Mouse (Mus musculus): ENCODE measurements around the gene Bola3. TPM values are rescaled to one million over a fixed set of nuclear protein-coding genes. Genes with fewer than 3 reads are reported as not detected.

The Bola3 gene
- total and polyA plus RNA-seq, 2 experiments = 26.4 to 246 TPM

- Histone ChIP-seq H3K79me2 (ENCODE audit: control insufficient read depth, insufficient read depth, low read length) (peaks cover 15% of the 10 kb centered on the region), H3K27me3 (ENCODE audit: control insufficient read depth, insufficient read depth, low read length) (no peaks in the 10 kb centered on the region), H3K9ac (ENCODE audit: low read depth, low read length) (peak overlapping the region; percentile 95), H3K4me1 (ENCODE audit: control insufficient read depth, insufficient read depth, low read length) (peaks cover 17% of the 10 kb centered on the region), H3K36me3 (ENCODE audit: control insufficient read depth, insufficient read depth, low read length) (no peaks in the 10 kb centered on the region), H3K27ac (replicated peaks; ENCODE audit: insufficient read depth, low read depth, low read length) (no peak overlapping the region), H3K4me3 (ENCODE audit: insufficient read depth, low read depth, low read length) (peak overlapping the region; percentile 90; the same call in 1 of the 2 replicates)
- no peak for DNase-seq (ENCODE audit: extremely low read depth, low read depth, low spot score)
- TF ChIP-seq CTCF (IDR thresholded peaks at IDR 0.05; ENCODE audit: low read depth, low read length) (no peak), POLR2A (IDR thresholded peaks at IDR 0.05; ENCODE audit: extremely low read depth, insufficient read depth, low read length) (no peak)
- 82% methylated on average over 7 of the region's 7 CpGs for WGBS
Measured at GRCm38 (mm10) chr6:83350172-83350571, 1.2 kb downstream of the Bola3 start.

GRCm38 (mm10) chr6:83350851-83351405 lies 2.0 kb downstream of the Bola3 start:
- Histone ChIP-seq H3K4me3 (ENCODE audit: insufficient read depth, low read depth, low read length) (no peak overlapping the region), H3K27ac (replicated peaks; ENCODE audit: insufficient read depth, low read depth, low read length) (no peak overlapping the region), H3K27me3 (ENCODE audit: control insufficient read depth, insufficient read depth, low read length) (no peaks in the 10 kb centered on the region), H3K79me2 (ENCODE audit: control insufficient read depth, insufficient read depth, low read length) (peaks cover 15% of the 10 kb centered on the region), H3K4me1 (ENCODE audit: control insufficient read depth, insufficient read depth, low read length) (peaks cover 20% of the 10 kb centered on the region), H3K9ac (ENCODE audit: low read depth, low read length) (0 out of 2 replicates have a peak overlapping the region, but pooled peaks have one; percentile 18), H3K36me3 (ENCODE audit: control insufficient read depth, insufficient read depth, low read length) (no peaks in the 10 kb centered on the region)
- 93% methylated on average over 16 of the region's 16 CpGs for WGBS
- no peak for TF ChIP-seq POLR2A (IDR thresholded peaks at IDR 0.05; ENCODE audit: extremely low read depth, insufficient read depth, low read length)
- TF ChIP-seq CTCF (IDR thresholded peaks at IDR 0.05; ENCODE audit: low read depth, low read length) = no peak
- no peak for DNase-seq (ENCODE audit: extremely low read depth, low read depth, low spot score)

- Histone ChIP-seq H3K27ac (replicated peaks; ENCODE audit: insufficient read depth, low read depth, low read length) (no peak overlapping the region), H3K4me3 (ENCODE audit: insufficient read depth, low read depth, low read length) (no peak overlapping the region), H3K79me2 (ENCODE audit: control insufficient read depth, insufficient read depth, low read length) (peaks cover 15% of the 10 kb centered on the region), H3K27me3 (ENCODE audit: control insufficient read depth, insufficient read depth, low read length) (no peaks in the 10 kb centered on the region), H3K4me1 (ENCODE audit: control insufficient read depth, insufficient read depth, low read length) (peaks cover 20% of the 10 kb centered on the region), H3K36me3 (ENCODE audit: control insufficient read depth, insufficient read depth, low read length) (no peaks in the 10 kb centered on the region), H3K9ac (ENCODE audit: low read depth, low read length) (no peak overlapping the region)
- no peak for DNase-seq (ENCODE audit: extremely low read depth, low read depth, low spot score)
- WGBS = 89% methylated on average over 7 of the region's 7 CpGs
- TF ChIP-seq CTCF (IDR thresholded peaks at IDR 0.05; ENCODE audit: low read depth, low read length) (no peak), POLR2A (IDR thresholded peaks at IDR 0.05; ENCODE audit: extremely low read depth, insufficient read depth, low read length) (no peak)
Measured at GRCm38 (mm10) chr6:83351490-83352160, 2.7 kb downstream of the Bola3 start.

GRCm38 (mm10) chr6:83352666-83353410 lies 3.9 kb downstream of the Bola3 start:
- 96% methylated on average over 24 of the region's 24 CpGs for WGBS
- no peak for TF ChIP-seq POLR2A (IDR thresholded peaks at IDR 0.05; ENCODE audit: extremely low read depth, insufficient read depth, low read length)
- no peak for TF ChIP-seq CTCF (IDR thresholded peaks at IDR 0.05; ENCODE audit: low read depth, low read length)
- no peak overlapping the region for H3K4me3 ChIP-seq (ENCODE audit: insufficient read depth, low read depth, low read length)

GRCm38 (mm10) chr6:83354856-83355781 lies 6.2 kb downstream of the Bola3 start:
- Histone ChIP-seq H3K4me3 (ENCODE audit: insufficient read depth, low read depth, low read length) (no peak overlapping the region), H3K27me3 (ENCODE audit: control insufficient read depth, insufficient read depth, low read length) (no peaks in the 10 kb centered on the region), H3K27ac (replicated peaks; ENCODE audit: insufficient read depth, low read depth, low read length) (peak overlapping the region; percentile 26), H3K9ac (ENCODE audit: low read depth, low read length) (no peak overlapping the region; the same call in 1 of the 2 replicates), H3K79me2 (ENCODE audit: control insufficient read depth, insufficient read depth, low read length) (peaks cover 6% of the 10 kb centered on the region; the same call in 1 of the 2 replicates), H3K4me1 (ENCODE audit: control insufficient read depth, insufficient read depth, low read length) (peaks cover 15% of the 10 kb centered on the region), H3K36me3 (ENCODE audit: control insufficient read depth, insufficient read depth, low read length) (peaks cover 6% of the 10 kb centered on the region; the same call in 1 of the 2 replicates)
- WGBS = 41% methylated on average over 9 of the region's 9 CpGs
- DNase-seq (ENCODE audit: extremely low read depth, low read depth, low spot score) = peak; percentile 65
- TF ChIP-seq CTCF (IDR thresholded peaks at IDR 0.05; ENCODE audit: low read depth, low read length) (no peak), POLR2A (IDR thresholded peaks at IDR 0.05; ENCODE audit: extremely low read depth, insufficient read depth, low read length) (no peak)

More at GRCm38 (mm10) chr6:83352666-83353410, 3.9 kb downstream of the Bola3 start:
- no peak overlapping the region for H3K9ac ChIP-seq (ENCODE audit: low read depth, low read length)
- H3K27me3 ChIP-seq (ENCODE audit: control insufficient read depth, insufficient read depth, low read length) = no peaks in the 10 kb centered on the region
- H3K27ac ChIP-seq (replicated peaks; ENCODE audit: insufficient read depth, low read depth, low read length) = no peak overlapping the region
- no peaks in the 10 kb centered on the region for H3K36me3 ChIP-seq (ENCODE audit: control insufficient read depth, insufficient read depth, low read length)
- DNase-seq (ENCODE audit: extremely low read depth, low read depth, low spot score) = no peak
- peaks cover 15% of the 10 kb centered on the region for H3K79me2 ChIP-seq (ENCODE audit: control insufficient read depth, insufficient read depth, low read length)
- peaks cover 20% of the 10 kb centered on the region for H3K4me1 ChIP-seq (ENCODE audit: control insufficient read depth, insufficient read depth, low read length)
